Mouse (Mus musculus) layer of hippocampus, postnatal 36 days (tissue): ENCODE measurements around the gene Nfic. TPM values are rescaled to one million over a fixed set of nuclear protein-coding genes. Genes with fewer than 3 reads are reported as not detected.
A peak's percentile ranks its signal among the peaks of the same experiment; 100 is the strongest.
"Not testable (repeated sequence)": the region's sequence is repeated elsewhere in the genome, so short reads cannot be mapped to it uniquely, and the experiment has no call there.

ENCODE experiments used
- DNase-seq, 2 experiments: peaks; one replicate each; pipeline ENCODE4 v3.0.0; 2022
- total RNA-seq, 2 experiments: library from RNA; stranded (reverse); gene quantifications; 2 replicates each; pipeline ENCODE4 v1.2.3; 2021

Gene Nfic
- total RNA-seq, 2 experiments from 2014 or later: 55.3 to 55.8 TPM

DNA sequence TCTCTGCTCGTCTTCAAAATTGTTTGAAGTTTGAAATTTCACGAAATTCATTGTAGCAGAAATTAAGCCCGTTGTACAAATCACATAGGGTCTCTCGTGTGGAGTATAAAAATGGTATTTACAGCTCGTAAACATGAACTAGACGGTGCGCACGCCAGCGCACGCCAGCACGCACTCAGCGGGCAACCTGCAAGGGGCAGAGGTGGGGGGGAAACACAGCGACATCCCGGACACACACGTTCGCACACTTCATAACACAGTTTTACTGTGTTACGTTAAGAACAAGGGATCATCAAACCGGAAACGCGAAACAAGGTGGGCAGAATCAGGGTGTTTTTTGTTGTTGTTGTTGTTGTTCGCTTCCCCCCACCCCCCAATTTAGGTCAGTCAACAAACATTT lies 4.0 kb upstream of the Nfic start:
- no peak for DNase-seq

DNA sequence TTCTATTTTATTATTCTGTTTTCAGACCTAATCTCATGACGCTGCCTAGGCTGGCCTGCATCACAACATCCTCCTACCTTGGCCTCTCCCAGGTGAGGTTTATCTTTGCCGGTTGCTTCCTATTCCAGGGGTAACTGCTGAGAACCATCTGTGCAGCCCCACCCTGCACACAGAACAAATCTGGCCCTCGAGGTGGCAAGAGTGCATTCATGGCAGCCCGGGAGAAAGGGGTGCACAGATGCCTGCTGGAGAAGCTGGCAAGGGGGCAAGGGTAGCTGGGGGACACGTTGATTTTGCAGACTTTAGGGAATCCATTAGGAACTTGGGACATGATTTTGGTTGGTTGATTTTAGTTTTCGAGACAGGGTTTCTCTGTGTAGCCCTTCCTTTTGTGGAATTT lies 2.8 kb upstream of the Nfic start:
- no peak for DNase-seq

DNA sequence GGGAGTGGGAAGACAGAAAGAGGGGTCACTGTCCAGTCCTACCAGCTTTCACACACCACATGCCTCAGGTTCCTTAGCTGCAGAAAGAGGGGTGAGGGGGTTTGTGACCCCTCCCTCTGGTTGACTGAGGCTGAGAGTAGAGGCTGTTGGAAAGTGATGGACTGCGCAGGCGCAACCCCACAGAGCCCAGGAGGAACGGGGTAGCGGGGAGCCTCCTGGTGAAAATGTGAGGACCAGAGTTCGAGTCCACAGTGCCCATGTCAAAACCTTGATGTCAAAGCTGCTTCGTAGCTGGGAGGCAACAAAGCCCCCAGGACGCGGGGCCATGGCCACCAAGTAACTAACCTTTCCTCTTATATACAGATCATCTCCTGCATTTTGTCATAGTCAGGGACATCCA lies 2.2 kb upstream of the Nfic start:
- no peak for DNase-seq

DNA sequence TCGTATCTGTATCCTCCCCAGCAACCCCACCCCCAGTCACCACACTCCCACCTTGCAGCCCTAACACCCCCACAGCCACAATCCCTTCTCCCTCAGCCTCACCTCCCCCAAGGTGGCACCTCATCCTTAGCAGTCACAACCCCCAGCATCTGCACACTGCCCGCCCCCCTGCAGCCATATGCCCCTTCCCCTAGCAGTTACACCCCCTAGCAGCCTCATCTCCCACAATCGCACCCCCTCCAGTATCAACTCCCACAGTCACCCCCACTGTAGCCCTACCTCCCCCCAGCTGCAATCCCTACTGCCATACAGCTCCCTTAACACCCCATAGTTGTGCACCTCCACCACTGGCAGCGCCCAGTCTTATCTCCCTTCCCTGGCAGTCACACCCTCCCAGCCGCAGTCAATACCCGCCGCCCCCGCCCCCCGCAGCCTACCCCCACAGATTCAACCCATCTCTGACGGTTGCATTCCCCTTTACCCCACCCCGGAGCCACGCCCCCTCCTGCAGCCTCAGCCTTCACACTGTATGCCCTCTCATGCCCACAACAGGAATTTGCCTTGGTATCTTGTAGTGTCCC lies 1.6 kb upstream of the Nfic start:
- no peak for DNase-seq

DNA sequence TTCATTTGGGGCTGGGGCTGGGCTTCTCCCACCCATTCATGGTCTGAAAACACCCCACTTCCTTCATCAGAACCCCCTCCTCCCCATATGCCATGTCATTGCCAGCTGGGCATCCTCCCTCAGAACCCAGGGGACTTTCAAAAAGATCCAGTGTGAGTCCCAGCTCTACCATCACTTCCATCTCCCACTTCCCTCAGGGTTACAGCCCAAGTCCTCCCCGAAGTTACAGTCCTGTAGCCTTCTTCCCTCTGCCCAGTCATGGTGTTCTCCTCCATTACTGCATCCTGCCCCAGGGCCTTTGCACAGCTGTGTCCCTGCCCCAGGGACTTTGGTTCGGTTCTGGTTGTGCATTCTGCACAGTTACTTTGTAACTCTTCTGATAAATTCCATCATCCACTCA lies 1.3 kb downstream of the Nfic start:
- DNase-seq: no peak

DNA sequence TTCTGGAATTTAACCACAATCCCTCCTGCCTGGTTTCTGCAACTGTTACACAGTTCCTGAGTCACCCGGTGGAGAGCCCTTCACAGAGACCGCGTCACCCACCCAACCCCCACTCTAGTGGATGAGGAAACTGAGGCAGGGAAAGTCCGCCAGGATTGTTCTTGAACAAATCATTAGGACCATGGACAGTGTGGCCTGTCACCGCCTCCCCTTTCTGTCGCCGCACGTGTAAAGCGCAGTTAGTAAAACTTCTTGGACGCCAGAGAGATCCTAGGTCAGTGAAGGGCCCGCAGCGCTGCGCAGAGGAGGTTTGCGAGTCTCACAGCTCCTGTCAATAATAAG lies 2.5 kb downstream of the Nfic start:
- DNase-seq: no peak

DNA sequence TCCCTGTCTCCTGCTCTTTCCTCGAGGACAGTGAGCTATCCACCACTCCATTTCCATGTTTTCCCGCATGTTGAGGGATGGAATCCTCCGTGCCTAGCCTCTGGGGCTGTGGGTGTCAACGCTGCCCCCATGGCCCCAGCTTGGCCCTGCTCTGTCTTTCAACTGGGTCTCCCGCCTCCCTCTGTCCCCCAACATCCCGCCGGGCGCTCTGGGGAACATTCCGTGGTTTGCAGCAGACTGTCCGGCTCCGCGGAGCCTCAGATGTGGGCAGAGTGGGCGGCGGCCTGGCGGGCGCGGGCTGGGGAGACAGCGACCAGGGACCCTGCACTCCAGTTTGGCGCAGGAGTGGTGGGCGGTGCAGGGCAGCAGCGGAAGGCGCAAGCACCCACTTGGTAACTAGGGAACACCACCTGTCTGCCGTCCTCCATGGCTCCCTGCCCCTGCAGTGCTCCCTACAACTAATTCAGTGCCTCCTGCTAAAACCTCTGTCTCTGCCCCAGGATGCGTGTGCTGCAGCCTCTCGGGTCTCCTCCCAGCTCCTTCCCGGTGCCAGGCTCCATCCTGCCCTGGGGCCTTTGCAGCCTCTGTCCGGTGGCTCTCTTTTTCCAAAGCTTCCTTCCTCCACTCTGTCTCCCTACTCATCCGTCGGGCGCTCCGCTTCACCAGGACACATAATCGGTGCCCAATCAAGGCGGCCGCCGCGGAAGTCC lies 3.0 kb downstream of the Nfic start:
- DNase-seq: peak in 1 of 2 experiments; percentile 2

DNA sequence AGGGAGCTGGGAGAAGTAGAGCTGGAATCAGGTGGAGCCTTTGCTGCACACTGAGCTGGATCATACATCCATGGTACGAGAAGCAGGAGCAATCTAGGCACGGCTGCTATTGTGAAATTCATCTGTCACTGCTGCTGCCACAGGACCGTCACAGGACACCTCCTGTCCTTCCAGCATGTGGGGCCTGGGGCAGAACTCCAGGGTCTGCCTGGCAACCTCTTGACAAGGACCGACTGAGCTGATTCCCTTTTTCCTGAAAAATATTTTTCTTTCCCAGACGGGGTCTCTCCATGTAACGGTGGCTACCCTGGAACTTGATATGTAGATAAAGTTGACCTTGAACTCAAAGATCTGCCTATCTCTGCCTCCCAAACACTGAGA lies 4.1 kb downstream of the Nfic start:
- no peak for DNase-seq

DNA sequence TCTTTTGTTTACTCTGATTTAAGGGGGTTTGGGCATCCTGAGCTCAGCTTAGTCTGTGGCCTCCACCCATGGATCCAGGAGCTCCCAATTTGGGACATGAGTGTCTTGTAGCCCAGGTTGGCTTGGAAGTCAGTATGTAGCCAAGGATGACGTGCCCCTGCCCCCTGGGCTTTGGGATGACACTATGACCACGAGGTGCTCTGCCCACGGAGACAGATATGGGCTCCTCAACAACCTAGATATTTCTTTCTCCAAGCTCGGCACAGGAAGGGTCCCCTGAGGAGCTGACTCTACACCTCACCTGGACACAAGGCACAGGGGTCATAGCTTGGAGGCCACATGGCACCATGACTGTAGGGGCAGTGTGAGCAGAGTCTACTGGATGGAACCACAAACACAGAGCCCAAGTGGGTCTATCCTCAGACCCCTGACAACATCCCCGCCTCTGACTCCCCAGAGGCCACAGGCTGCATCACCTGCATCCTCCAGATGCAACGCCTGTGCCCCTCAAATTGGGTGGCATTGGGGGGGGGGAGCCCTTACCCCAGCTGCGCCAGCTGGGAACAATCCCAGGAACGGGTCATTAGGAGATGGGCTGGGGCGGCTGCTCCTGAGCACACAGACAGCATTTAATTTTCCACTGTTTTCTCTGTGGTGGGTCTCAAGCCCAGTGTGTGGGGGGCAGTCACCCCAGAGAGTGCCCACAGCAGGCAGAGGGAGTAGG lies 4.6 kb downstream of the Nfic start:
- DNase-seq: no peak

DNA sequence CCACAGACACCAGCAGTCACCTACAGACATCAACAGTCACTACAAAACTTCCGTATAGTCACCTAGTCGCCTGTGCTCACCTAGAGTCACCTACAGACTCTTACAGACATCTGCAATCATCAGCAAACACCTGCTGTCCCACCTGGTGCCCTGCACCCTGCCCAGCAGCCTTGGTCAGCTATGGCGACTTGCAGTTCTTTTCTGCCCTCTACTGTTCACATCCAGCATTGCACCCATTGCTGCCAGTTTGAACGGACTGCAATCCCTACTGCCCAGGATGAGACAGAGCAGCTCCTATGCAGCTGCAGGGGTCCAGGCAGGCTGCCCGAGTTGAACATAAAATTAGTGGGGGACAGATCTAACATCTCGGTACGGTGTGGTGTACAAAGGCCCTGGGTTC lies 5.3 kb downstream of the Nfic start:
- peak; percentile 75 to 80 for DNase-seq

DNA sequence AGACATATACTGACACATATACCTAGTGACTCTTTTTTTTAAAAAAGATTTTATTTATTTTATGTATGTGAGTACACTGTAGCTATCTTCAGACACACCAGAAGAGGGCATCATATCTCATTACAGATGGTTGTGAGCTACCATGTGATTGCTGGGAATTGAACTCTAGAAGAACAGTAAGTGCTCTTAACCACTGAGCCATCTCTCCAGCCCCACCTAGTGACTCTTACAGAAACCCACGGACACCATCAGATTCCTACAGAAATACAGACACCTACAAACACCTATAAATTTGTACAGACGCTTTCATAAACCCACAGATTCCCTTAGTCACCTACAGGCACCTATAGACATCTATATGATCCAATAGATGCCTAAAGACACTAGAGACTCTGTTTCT lies 9.9 kb downstream of the Nfic start:
- not testable (repeated sequence) for DNase-seq

DNA sequence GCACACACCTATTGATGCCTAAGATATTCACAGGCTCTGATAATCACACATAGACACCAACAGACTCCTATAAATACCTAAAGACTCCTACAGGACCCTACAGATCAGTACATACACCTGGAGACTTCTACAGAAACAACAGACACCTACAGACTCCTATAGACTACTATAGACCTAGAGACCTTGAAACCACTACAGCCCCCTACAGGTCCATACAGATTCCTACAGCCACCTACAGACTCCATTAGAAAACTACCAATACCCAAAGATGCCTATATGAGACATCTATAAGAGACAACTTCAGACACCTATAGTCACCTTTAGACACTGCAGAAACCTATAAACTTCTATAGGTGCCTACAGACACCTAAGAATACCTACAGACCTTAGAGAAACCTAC lies 14.4 kb downstream of the Nfic start:
- no peak for DNase-seq

DNA sequence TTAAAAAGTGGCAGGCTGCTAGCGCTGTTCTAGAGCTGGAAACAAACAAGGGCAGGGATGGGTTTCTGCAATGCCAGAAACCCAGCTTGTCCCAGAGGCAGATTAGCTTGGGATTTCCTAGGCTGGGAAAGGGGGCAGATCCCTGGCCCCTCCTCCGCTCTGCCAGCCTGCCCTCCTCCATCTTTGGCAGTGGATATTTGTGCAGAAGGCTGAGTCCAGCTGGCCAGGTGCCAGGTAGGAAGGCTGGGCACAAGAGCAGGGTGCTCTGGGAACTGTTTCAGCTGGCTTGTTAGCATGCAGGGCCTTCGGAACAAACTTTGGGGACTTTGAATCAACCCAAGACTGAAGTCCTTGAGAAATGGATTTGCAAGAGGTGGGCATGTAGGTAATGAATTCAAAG lies 20.0 kb downstream of the Nfic start:
- DNase-seq: peak; percentile 73 to 84

DNA sequence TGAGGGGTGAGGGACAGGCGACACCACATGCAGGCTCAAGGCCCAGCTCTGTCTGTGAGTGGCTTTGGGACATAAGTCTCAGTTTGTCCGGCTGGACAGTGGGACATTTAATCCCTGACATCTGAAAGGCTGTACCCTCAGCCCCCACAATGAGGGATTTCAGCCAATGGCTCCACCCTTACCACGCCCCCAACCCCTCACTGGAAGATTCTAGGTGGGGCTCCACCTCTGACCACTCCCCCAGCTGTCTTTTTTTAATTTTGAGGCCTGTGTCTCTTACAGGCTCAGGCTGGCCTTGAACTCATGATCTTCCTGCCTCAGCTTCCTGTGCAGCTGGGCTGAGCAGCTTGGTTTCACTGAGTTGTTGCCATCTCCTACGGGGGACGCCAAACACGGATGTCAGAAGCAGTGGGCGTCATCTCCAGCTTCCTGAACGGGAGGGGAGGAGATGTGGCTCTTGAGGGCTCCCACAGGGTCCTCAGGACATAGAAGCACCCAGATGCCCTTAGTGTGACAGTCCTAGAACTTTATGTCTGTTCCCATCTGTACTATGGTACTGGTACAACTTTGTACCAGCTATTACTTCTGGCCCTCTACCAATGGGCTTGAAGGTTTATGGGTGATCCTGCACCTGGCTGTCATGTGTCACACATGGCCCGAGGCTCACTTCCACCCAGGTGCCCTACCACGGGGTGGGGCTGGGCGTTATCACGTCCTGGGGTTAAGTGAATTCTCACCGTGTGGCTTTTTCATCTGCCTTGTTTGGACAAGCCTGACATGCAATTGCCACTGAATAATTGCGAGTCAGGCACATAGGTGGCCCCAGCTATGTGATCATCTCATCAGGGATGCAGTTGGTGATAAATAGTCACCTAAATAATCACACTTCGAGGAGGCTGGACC lies 20.8 kb downstream of the Nfic start:
- DNase-seq: peak in 1 of 2 experiments; percentile 4

DNA sequence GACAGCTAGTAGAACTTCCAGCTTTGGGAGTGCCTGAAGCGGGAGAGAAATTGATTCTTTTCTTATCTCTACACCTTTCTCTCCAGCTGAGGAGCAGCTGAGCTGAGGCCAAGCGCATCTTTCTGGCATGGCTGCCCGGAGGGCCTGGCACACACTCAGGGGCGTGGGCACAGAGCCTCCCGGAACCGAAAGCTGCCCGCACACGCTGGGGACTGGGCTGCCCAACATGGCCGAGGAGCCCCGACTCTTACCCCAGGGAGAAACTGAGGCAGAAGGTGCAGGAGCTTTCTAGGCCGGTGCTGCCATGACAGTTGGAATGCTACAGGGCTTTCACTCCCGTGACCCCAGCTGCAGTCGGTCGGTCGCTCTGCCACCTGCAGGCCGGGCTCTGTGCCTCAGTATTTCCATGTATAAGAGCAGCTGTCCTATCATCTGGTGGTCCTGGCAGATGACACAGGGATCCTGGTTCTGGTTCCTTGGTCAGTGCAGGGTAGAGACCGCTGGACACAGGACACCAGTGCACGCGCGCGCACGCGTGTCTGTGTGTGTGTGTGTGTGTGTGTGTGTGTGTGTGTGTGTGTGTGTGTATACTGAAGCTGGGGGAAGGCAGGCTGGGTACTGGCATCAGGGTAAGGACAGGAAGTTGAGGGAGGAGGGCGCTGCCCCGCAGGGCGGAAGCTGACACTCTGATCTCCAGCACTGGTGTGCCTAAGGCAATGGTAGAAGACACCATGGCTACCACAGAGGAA lies 21.7 kb downstream of the Nfic start:
- DNase-seq: peak in 1 of 2 experiments; percentile 12

DNA sequence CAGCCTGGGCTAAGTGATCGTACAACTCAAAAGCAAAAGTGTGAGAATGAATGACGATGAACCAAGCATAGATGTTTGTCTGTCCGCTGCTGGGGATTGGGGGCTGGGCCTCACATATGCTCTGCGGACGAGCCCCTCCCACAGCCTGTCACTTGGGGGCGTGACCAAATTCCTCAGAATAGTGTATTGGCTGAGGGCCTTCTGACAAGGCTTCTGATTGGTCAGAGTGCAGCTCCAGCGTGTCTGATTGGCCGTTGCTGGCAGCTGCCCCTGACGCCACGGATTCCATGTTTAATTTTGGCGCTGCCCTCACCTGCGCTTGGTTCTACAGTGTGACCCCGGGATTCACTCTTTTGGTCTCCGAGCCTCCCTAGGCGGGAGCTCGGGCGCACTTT lies 22.6 kb downstream of the Nfic start:
- peak; percentile 89 to 92 for DNase-seq

DNA sequence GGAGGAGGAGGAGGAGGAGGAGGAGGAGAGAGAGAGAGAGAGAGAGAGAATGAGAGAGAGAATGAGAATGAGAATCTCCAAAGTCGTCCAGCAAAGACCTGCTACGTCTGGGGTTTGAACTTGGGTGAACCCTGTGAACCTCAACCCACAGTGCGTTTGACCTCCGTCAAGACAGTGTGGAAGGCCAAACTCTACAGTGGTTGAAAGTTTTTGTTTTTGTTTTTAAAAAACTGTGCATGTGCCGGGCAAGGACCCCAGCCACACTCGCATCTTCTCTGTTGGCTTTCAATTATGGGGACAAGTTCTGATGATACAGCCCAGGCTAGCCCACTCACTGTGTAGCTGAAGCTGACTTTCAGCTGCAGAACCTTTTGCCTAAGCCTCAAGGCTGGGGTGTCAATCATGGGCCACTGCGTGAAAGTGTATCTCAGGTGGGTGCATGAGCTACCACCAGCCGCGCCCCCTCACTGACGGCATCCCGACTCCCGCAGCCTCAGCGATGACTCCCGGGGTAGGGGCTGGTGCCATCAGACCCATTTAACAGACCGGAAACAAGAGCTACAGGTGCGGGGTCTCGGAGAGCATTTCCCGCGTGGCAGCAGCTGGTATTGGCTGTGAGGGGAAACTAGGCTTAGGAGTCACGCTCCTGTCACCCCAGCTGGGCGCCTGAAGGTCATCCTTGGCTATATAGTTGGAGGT lies 23.1 kb downstream of the Nfic start:
- no peak for DNase-seq

DNA sequence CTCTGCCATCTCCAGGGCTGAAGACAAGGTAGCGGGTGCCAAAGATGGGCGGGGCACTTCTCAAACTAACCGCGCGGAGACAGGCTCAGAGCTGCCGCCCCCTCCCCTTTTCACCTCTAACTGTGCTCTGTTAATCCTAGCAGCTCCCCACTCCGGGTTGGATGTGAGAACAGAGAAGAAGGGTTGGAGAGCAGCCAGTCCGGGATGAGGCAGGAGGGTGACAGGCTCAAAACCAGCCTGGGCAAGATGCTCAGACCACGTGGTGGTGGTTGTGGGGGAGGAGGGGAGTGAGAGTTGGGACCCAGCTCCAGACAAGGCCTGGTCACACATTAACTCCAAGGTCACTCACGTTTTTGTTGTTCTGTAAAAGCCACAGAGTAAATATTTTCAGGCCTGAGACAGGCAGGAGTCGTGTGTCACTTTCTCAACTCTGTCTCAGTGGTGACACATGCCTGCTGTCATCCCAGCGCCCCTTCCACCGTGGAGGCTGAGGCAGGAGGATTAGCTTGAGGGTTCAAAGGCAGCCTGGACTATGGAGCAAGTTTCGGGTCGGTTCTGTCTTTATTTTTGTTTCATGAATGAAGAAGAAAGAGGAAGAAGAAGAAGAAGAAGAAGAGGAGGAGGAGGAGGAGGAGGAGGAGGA lies 23.8 kb downstream of the Nfic start:
- DNase-seq: peak in 1 of 2 experiments; percentile 60

DNA sequence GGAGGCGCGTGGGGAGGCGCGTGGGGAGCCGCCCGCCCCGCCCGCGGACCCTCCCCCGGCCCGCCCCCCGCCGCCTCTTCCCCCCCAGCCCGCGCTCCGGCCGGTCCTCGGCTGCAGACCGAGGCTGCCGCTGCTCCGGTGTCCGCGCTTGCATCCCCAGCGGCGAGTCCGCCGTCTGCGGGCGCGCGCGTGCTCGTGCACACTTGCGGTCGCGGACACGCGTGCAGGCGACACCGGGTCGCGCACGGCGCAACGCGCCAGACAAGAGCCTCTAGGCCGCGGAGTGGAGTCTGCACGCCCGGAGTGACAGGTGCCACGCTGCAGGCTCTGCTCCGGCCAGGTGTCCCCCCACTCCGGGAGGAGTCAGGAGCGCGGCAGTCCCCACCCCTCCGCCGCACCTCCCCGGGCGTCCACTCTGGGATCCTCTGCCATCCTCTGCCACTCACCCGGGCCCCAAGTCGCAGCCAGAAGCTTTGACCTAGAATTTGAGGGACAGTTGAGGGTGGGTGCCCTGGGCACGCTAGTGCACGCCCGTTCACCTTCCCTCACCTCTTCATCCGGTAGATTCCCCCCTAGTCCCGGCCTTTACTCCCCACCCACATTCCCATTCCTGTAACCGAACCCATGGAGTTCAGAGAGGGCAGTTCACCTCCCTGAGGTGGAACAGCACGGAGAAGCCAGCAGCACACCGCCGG lies 24.5 kb downstream of the Nfic start:
- peak in 1 of 2 experiments; percentile 65 for DNase-seq

DNA sequence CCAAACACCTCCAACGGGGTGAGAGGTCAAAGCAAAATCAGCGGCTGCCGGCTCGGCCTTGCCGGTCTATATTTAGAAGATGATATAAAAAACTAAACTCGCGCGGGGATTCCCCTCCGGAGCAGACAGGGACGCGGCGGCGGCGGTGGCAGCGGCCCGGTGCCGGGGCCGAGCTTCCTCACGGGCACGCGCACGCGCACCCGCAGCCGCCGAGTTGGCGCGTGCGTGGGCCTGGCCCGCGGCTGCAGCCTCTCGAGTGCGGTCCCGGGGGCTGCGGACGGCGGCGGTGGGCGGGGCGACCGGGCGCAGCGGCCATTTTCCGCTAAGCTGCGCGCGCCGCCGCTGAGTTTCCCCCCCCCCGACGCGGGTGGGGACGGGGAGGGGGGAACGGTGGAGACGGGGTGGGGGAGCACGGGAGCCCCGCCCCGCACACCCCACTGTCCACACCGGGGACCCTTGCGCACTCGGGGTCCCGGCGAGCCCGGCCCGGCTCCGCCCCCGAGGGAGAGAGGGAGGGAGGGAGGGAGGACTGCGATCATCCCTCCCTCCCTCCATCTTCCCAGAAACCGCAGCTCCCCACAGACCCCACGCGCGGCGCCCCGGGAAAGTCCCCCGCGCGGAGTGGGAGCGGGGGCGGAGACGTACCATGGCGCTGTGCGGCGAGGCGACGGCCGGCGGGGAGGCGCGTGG lies 25.1 kb downstream of the Nfic start:
- peak; percentile 75 to 83 for DNase-seq
